Comparison of ENCODE assay signal across 8 mouse cellular contexts in genomic region chr3:108256719-108257637, GRCm38 (mm10). TPM values are rescaled to one million over a fixed set of nuclear protein-coding genes. Genes with fewer than 3 reads are reported as not detected.
DNase-seq lines count a peak whose midpoint lies in the region; ATAC-seq lines count a peak whose summit lies in the region.

Gene Psma5 (plus strand): TSS chr3:108256926.

- H3K27ac ChIP-seq in hindbrain, embryonic 14.5 days: no peak within 1 kb of the TSS

- H3K36me3 ChIP-seq in hindbrain, embryonic 14.5 days (replicated peaks; ENCODE audit: control insufficient read depth, insufficient read depth): peaks cover 4% of the 10 kb centered on the region; the same call in 1 of the 2 replicates

- peak within 1 kb of the TSS; percentile 80 for H3K9ac ChIP-seq in hindbrain, embryonic 14.5 days

- ATAC-seq in hindbrain, embryonic 14.5 days (ENCODE audit: low FRiP score): peak; percentile 100

- H3K9me3 ChIP-seq in hindbrain, embryonic 14.5 days (ENCODE audit: control insufficient read depth, low read length): no peaks in the 10 kb centered on the region

- no peaks in the 10 kb centered on the region for H3K27me3 ChIP-seq in hindbrain, embryonic 14.5 days (ENCODE audit: control insufficient read depth, insufficient read depth, low read length)

- H3K4me3 ChIP-seq in hindbrain, embryonic 14.5 days (replicated peaks; ENCODE audit: low read length): peak within 1 kb of the TSS; percentile 74

- peak; percentile 100 for DNase-seq in R1 (ENCODE audit: low read depth, low spot score)
- DNase-seq in cerebellum, postnatal 25 days: peak; percentile 95 to 97
- DNase-seq in frontal cortex, postnatal 25 days (ENCODE audit: low spot score in 2 of 2): peak; percentile 81 to 87
- peak; percentile 99 for DNase-seq in hindbrain, embryonic 14.5 days (ENCODE audit: low spot score)
- DNase-seq in layer of hippocampus, postnatal 36 days: peak; percentile 91
- peak; percentile 98 for DNase-seq in lung, postnatal 36 days
- peak; percentile 99 for DNase-seq in retina, postnatal 1 day
- DNase-seq in urinary bladder, adult 18-20 months (ENCODE audit: low spot score in 2 of 2): peak; percentile 79 to 93

- peak within 1 kb of the TSS; percentile 95 for H3K4me2 ChIP-seq in hindbrain, embryonic 14.5 days (replicated peaks)

- peaks cover 9% of the 10 kb centered on the region; the same call in 1 of the 2 replicates for H3K4me1 ChIP-seq in hindbrain, embryonic 14.5 days (replicated peaks; ENCODE audit: control insufficient read depth, insufficient read depth, low read length)

- under 1% methylated on average over 78 of the region's 79 CpGs for WGBS in hindbrain, embryonic 14.5 days

RNA-seq across cellular contexts. Expression of gene Psma5, which starts in this region (rescaled TPM):
- 251 and 253 TPM in 2 replicates for polyA plus RNA-seq in hindbrain, embryonic 14.5 days (2014; fragmentation: Nextera tagmentation; extraction: Ambion mirVana)
- total RNA-seq in layer of hippocampus, postnatal 36 days (2021): 10 to 100 TPM; 70.9 to 81.1 TPM
